Mouse (Mus musculus): ENCODE data around the gene Slc2a6. TPM values are rescaled to one million over a fixed set of nuclear protein-coding genes. Genes with fewer than 3 reads are reported as not detected.

Gene Slc2a6
- total and polyA plus RNA-seq, 3 experiments = 2.6 to 3.2 TPM; not detected in 1

DNA sequence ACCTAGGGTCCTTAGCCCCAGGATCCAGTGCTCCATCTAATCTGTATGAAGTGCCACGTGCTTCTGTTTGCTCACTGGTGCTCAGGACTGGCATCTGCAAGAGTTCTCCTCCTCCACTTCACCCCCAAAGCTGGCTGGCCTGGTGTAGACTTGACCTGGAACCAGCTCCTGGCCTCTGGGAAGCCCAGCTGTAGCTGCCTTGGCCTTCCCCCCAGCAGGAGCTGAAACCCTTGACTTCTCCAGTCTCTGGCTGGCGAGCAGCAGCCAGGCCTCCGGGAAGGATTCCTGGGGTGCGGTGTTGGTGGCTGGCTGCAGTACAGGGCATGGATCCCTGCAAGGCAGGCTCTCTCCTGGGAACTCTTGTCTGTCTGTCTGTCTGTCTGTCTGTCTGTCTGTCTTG lies 16.4 kb upstream of the Slc2a6 start:
- Histone ChIP-seq H3K36me3 (ENCODE audit: control insufficient read depth in 1 of 2, insufficient read depth in 2 of 2, low read length in 2 of 2) (no peaks in the 10 kb centered on the region), H3K9ac (ENCODE audit: control insufficient read depth, low read depth, low read length, poor library complexity, severe bottlenecking) (no peak overlapping the region), H3K27me3 (ENCODE audit: control insufficient read depth in 1 of 2, insufficient read depth in 2 of 2, low read length in 2 of 2) (peaks cover 8 to 19% of the 10 kb centered on the region in 2 experiments), H3K4me1 (ENCODE audit: control insufficient read depth in 1 of 2, insufficient read depth in 2 of 2, low read length in 2 of 2) (no peaks in the 10 kb centered on the region), H3K9me3 (replicated peaks; ENCODE audit: insufficient read depth, low read length) (no peaks in the 10 kb centered on the region), H3K4me3 (ENCODE audit: control insufficient read depth in 1 of 2, insufficient read depth in 1 of 2, low read depth in 2 of 2, low read length in 2 of 2) (no peak overlapping the region), H3K27ac (ENCODE audit: control insufficient read depth, low read depth, low read length) (no peak overlapping the region), H3K79me2 (ENCODE audit: control insufficient read depth, insufficient read depth, low read length, poor library complexity) (no peaks in the 10 kb centered on the region)
- TF ChIP-seq ELF1 (IDR thresholded peaks at IDR 0.05; ENCODE audit: low read depth, low read length) = no peak
- no peak for TF ChIP-seq MAX (IDR thresholded peaks at IDR 0.05; ENCODE audit: low read length)
- TF ChIP-seq MAFK (IDR thresholded peaks at IDR 0.05; ENCODE audit: borderline replicate concordance, low read depth, low read length) = no peak
- no peak for TF ChIP-seq CTCF (IDR thresholded peaks at IDR 0.05 in 2 of 3, conservative IDR thresholded peaks at IDR 0.05 in 1 of 3; ENCODE audit: control insufficient read depth in 1 of 3, insufficient read depth in 1 of 3, low read depth in 2 of 3, low read length in 3 of 3, poor library complexity in 1 of 3, severe bottlenecking in 1 of 3)
- DNase-seq (ENCODE audit: low read depth, low spot score) = no peak

DNA sequence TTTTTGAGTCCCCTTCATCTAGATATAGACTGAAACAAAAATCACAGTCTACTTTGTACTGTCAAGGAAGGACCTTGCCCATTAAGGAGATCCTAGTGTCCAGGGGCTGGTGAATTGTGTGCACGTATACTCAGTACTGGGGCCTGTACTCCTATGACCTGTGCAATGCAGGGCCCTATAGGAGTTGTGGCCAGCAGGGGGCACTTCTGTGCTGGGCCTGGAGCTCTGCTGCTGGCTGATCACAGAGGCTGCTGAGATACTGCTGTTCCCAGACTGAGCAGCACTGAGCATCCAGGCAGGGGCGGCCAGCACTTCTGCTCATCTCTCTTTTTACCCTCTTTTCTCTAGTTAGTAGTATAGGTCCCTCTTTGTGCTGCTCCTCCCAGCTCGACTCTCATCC lies 15.7 kb upstream of the Slc2a6 start:
- H3K27me3 ChIP-seq (ENCODE audit: control insufficient read depth in 1 of 2, insufficient read depth in 2 of 2, low read length in 2 of 2) = peaks cover 8 to 14% of the 10 kb centered on the region in 2 experiments
- no peaks in the 10 kb centered on the region for H3K36me3 ChIP-seq (ENCODE audit: control insufficient read depth in 1 of 2, insufficient read depth in 2 of 2, low read length in 2 of 2)
- peak; percentile 75 for DNase-seq (ENCODE audit: low read depth, low spot score)
- no peak for TF ChIP-seq CHD2 (IDR thresholded peaks at IDR 0.05; ENCODE audit: low read length)
- TF ChIP-seq USF2 (IDR thresholded peaks at IDR 0.05; ENCODE audit: borderline replicate concordance in 1 of 2, insufficient read depth in 1 of 2, low read depth in 1 of 2, low read length in 2 of 2) = no peak
- TF ChIP-seq TAL1 (IDR thresholded peaks at IDR 0.05; ENCODE audit: low read length) = no peak
- TF ChIP-seq MEF2A (IDR thresholded peaks at IDR 0.05; ENCODE audit: extremely low read depth, insufficient replicate concordance, low read depth, low read length, poor library complexity, severe bottlenecking) = no peak
- TF ChIP-seq SMC3 (IDR thresholded peaks at IDR 0.05; ENCODE audit: low read depth, low read length) = peak; percentile 93
- TF ChIP-seq RAD21 (IDR thresholded peaks at IDR 0.05; ENCODE audit: low read depth, low read length) = peak; percentile 70
- TF ChIP-seq ZC3H11A (IDR thresholded peaks at IDR 0.05; ENCODE audit: low read depth, low read length) = peak; percentile 61
- no peak for TF ChIP-seq ZMIZ1 (IDR thresholded peaks at IDR 0.05; ENCODE audit: low read depth, low read length)
- TF ChIP-seq ETS1 (IDR thresholded peaks at IDR 0.05; ENCODE audit: low read depth, low read length) = no peak
- TF ChIP-seq RCOR1 (IDR thresholded peaks at IDR 0.05; ENCODE audit: low read depth, low read length) = no peak
- peak; percentile 75 to 91 (median 82) for TF ChIP-seq CTCF (IDR thresholded peaks at IDR 0.05 in 2 of 3, conservative IDR thresholded peaks at IDR 0.05 in 1 of 3; ENCODE audit: control insufficient read depth in 1 of 3, insufficient read depth in 1 of 3, low read depth in 2 of 3, low read length in 3 of 3, poor library complexity in 1 of 3, severe bottlenecking in 1 of 3)
- TF ChIP-seq JUND (IDR thresholded peaks at IDR 0.05; ENCODE audit: low read depth, low read length) = no peak
- TF ChIP-seq NELFE (IDR thresholded peaks at IDR 0.05; ENCODE audit: low read depth, low read length) = no peak
- no peak for TF ChIP-seq TCF12 (IDR thresholded peaks at IDR 0.05; ENCODE audit: low read depth, low read length)
- no peak for TF ChIP-seq POLR2AphosphoS5 (IDR thresholded peaks at IDR 0.05; ENCODE audit: borderline replicate concordance, low read depth, low read length)
- H3K9me3 ChIP-seq (replicated peaks; ENCODE audit: insufficient read depth, low read length) = no peaks in the 10 kb centered on the region
- no peak overlapping the region for H3K9ac ChIP-seq (ENCODE audit: control insufficient read depth, low read depth, low read length, poor library complexity, severe bottlenecking)
- no peak overlapping the region for H3K27ac ChIP-seq (ENCODE audit: control insufficient read depth, low read depth, low read length)
- H3K4me1 ChIP-seq (ENCODE audit: control insufficient read depth in 1 of 2, insufficient read depth in 2 of 2, low read length in 2 of 2) = peaks cover 0 to under 1% of the 10 kb centered on the region in 2 experiments; a peak in 1 of 4 replicates
- H3K4me3 ChIP-seq (ENCODE audit: control insufficient read depth in 1 of 2, insufficient read depth in 1 of 2, low read depth in 2 of 2, low read length in 2 of 2) = no peak overlapping the region
- no peaks in the 10 kb centered on the region for H3K79me2 ChIP-seq (ENCODE audit: control insufficient read depth, insufficient read depth, low read length, poor library complexity)
